Mouse (Mus musculus) embryonic facial prominence, embryonic 14.5 days (tissue): Measurements from ENCODE around the gene Cabp1. TPM values are rescaled to one million over a fixed set of nuclear protein-coding genes. Genes with fewer than 3 reads are reported as not detected.

Experiments used
- ATAC-seq: fragments of 200-750 bp; cut with Nextera tagmentation; 2 replicates; pipeline ENCODE4 v1.8.0; 2017; ENCODE audit warnings: low read depth, moderate number of reproducible peaks, moderate TSS enrichment
- DNase-seq: peaks from one replicate; pipeline ENCODE4 v3.0.0-alpha.2; 2015; ENCODE audit warnings: low spot score
- H3K27ac ChIP-seq: fragments of 300-500 bp; sonication (generic); replicated peaks from 2 replicates; pipeline ENCODE4 v1.5.1; 2014; ENCODE audit warnings: low read depth, mild to moderate bottlenecking, low read length, moderate library complexity
- H3K27me3 ChIP-seq: fragments of 300-500 bp; sonication (generic); replicated peaks from 2 replicates; pipeline ENCODE4 v1.6.1; 2014; ENCODE audit warnings: low read length; ENCODE audit not compliant: control insufficient read depth, insufficient read depth
- H3K36me3 ChIP-seq: fragments of 300-500 bp; sonication (generic); 2 replicates; pipeline ENCODE4 v1.6.1; 2014; ENCODE audit warnings: low read length, mixed read lengths; ENCODE audit not compliant: control insufficient read depth, insufficient read depth
- H3K4me1 ChIP-seq: fragments of 300-500 bp; sonication (generic); 2 replicates; pipeline ENCODE4 v1.6.1; 2014; ENCODE audit warnings: antibody characterized with exemption, low read length; ENCODE audit not compliant: control insufficient read depth, insufficient read depth
- H3K4me2 ChIP-seq: fragments of 300-500 bp; sonication (generic); 2 replicates; pipeline ENCODE4 v1.6.1; 2014; ENCODE audit warnings: low read depth, mild to moderate bottlenecking, low read length, moderate library complexity, mixed read lengths
- H3K4me3 ChIP-seq: fragments of 300-500 bp; sonication (generic); 2 replicates; pipeline ENCODE4 v1.5.1; 2014; ENCODE audit warnings: low read depth, mild to moderate bottlenecking, low read length
- H3K9ac ChIP-seq: fragments of 300-500 bp; sonication (generic); 2 replicates; pipeline ENCODE4 v1.6.1; 2014; ENCODE audit warnings: low read depth, mild to moderate bottlenecking, low read length, moderate library complexity, mixed read lengths
- H3K9me3 ChIP-seq: fragments of 300-500 bp; sonication (generic); 2 replicates; pipeline ENCODE4 v1.6.1; 2016; ENCODE audit warnings: low read length; ENCODE audit not compliant: control insufficient read depth
- WGBS: fragments of 180-500 bp; shearing (Covaris S2); extraction: QIAGEN DNeasy Blood & Tissue Kit; methylation state at CpG from one replicate; pipeline ENCODE4 v1.1.7; 2014; 5-methylcytosine and 5-hydroxymethylcytosine counted together
- polyA plus RNA-seq: library from polyadenylated mRNA; unstranded; fragments of >200 nt; fragmentation: Nextera tagmentation; extraction: Ambion mirVana; gene quantifications from 2 replicates; pipeline ENCODE4 v1.2.1, GENCODE M21; 2014

Cabp1 gene
- polyA plus RNA-seq, 1 experiment from 2014 or later = 3.1 TPM

- no peak for DNase-seq
- 21% methylated on average over 27 of the region's 27 CpGs for WGBS
- no peak overlapping the region for H3K27ac ChIP-seq
Observed at GRCm38 (mm10) chr5:115215273-115216185, 21.3 kb upstream of the Cabp1 start.

DNA sequence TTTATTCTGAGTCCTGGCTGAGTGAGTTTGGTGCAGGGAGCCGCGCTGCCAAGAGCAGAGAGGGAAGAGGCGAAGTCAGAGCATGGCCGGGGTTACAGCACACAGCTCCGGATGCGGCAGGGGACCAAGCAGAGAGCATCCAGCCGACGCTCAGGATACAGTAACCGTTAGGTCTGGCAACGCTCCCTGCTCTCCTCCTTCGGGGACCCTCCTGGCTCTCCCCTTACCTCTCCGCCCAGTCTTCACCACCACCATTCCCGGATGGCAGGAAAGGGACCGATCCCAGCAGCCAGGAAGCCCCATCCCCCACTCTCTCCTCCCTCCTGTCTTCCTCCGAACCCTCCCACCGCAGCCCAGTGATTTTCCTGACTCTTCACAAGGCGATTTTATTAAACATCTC, 20.7 kb upstream of the Cabp1 start:
- H3K4me1 ChIP-seq = peaks cover 6% of the 10 kb centered on the region; the same call in 1 of the 2 replicates
- H3K4me3 ChIP-seq = peak overlapping the region; percentile 40
- ATAC-seq (peak; percentile 80), DNase-seq (peak; percentile 56)
- WGBS = 3% methylated on average over 11 of the region's 17 CpGs
- H3K27ac ChIP-seq = no peak overlapping the region
- H3K27me3 ChIP-seq = peaks cover 7% of the 10 kb centered on the region; the same call in 1 of the 2 replicates
- H3K9me3 ChIP-seq = no peaks in the 10 kb centered on the region
- no peaks in the 10 kb centered on the region for H3K36me3 ChIP-seq
- peak overlapping the region; percentile 60 for H3K9ac ChIP-seq
- peak overlapping the region; percentile 76 for H3K4me2 ChIP-seq

More at GRCm38 (mm10) chr5:115215273-115216185, 21.3 kb upstream of the Cabp1 start:
- peak overlapping the region; percentile 60 for H3K9ac ChIP-seq
- peaks cover 7% of the 10 kb centered on the region; the same call in 1 of the 2 replicates for H3K27me3 ChIP-seq
- H3K4me1 ChIP-seq = peaks cover 6% of the 10 kb centered on the region; the same call in 1 of the 2 replicates
- peak; percentile 32; the same call in 1 of the 2 replicates for ATAC-seq
- no peaks in the 10 kb centered on the region for H3K36me3 ChIP-seq
- H3K4me2 ChIP-seq = peak overlapping the region; percentile 76
- H3K4me3 ChIP-seq = peak overlapping the region; percentile 40
- H3K9me3 ChIP-seq = no peaks in the 10 kb centered on the region

- H3K9me3 ChIP-seq = no peaks in the 10 kb centered on the region
- WGBS = 69% methylated on average over 4 of the region's 4 CpGs
- no peaks in the 10 kb centered on the region for H3K36me3 ChIP-seq
- H3K27ac ChIP-seq = no peak overlapping the region
- H3K27me3 ChIP-seq = peaks cover 7% of the 10 kb centered on the region; the same call in 1 of the 2 replicates
- H3K9ac ChIP-seq = no peak overlapping the region
- no peak overlapping the region for H3K4me2 ChIP-seq
- no peak for DNase-seq
- peaks cover 6% of the 10 kb centered on the region; the same call in 1 of the 2 replicates for H3K4me1 ChIP-seq
- H3K4me3 ChIP-seq = no peak overlapping the region
- ATAC-seq = no peak
Observed at GRCm38 (mm10) chr5:115212861-115213260, 18.7 kb upstream of the Cabp1 start.

DNA sequence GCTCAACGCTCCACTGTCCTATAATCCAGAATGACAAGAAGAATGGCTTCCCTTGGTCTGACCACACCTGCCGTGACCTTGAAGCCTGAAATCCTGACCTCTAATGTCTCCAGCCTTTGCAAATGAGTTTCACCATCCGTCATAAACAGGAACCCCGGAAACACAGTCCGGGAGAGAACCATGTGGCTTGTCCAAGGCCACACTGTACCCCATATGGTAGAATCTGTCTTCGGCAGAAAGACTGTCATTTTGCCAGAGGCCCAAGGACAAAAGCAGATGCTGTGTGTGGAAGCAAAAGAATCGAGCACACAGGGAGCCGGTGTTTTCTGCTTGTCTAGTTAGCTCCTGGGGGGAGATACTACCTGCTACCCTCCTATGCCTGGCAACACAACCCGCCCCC, 18.3 kb upstream of the Cabp1 start:
- Histone ChIP-seq H3K36me3 (no peaks in the 10 kb centered on the region), H3K27ac (no peak overlapping the region), H3K4me3 (no peak overlapping the region), H3K27me3 (peaks cover 7% of the 10 kb centered on the region; the same call in 1 of the 2 replicates), H3K4me2 (no peak overlapping the region), H3K9me3 (no peaks in the 10 kb centered on the region), H3K4me1 (peaks cover 6% of the 10 kb centered on the region; the same call in 1 of the 2 replicates), H3K9ac (no peak overlapping the region)
- DNase-seq (no peak), ATAC-seq (no peak)
- 73% methylated on average over 9 of the region's 9 CpGs for WGBS

- no peaks in the 10 kb centered on the region for H3K9me3 ChIP-seq
- ATAC-seq = no peak
- no peak overlapping the region for H3K4me2 ChIP-seq
- no peaks in the 10 kb centered on the region for H3K36me3 ChIP-seq
- no peak overlapping the region for H3K4me3 ChIP-seq
- H3K4me1 ChIP-seq = peaks cover 2% of the 10 kb centered on the region; the same call in 1 of the 2 replicates
- H3K27ac ChIP-seq = no peak overlapping the region
- 0 out of 2 replicates have a peak, but pooled peaks cover 2% of the 10 kb centered on the region for H3K27me3 ChIP-seq
- no peak overlapping the region for H3K9ac ChIP-seq
- whole genome bisulfite sequencing = 0% methylated on average over 1 of the region's 1 CpGs
- DNase-seq = no peak
Observed at GRCm38 (mm10) chr5:115210380-115210779, 16.2 kb upstream of the Cabp1 start.

DNA sequence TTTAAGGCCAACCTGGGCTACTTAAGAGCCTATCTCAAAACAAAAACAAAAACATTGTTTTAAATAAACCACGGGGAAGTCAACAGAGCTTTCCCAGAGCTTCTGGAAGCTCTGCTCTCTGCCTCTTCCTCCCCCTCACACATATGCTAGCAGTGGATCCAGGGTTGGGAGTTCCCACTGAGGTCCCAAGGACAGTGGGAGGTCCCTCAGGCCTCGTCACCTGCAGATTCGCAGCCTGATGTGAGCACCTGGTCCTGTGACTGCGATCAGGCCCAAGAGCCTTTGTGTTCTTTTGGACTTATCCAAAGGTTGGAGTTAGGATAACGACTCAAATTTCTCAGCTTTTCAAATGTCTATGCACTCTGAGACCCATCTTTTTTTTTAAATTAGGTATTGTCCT, 14.4 kb upstream of the Cabp1 start:
- Histone ChIP-seq H3K9ac (no peak overlapping the region), H3K9me3 (no peaks in the 10 kb centered on the region), H3K36me3 (no peaks in the 10 kb centered on the region), H3K27ac (no peak overlapping the region), H3K4me3 (no peak overlapping the region), H3K4me2 (no peak overlapping the region), H3K27me3 (no peaks in the 10 kb centered on the region), H3K4me1 (peaks cover 5% of the 10 kb centered on the region)
- WGBS = 54% methylated on average over 5 of the region's 5 CpGs
- DNase-seq = no peak
- no peak for ATAC-seq

- ATAC-seq (no peak), DNase-seq (no peak)
- no peak overlapping the region for H3K4me3 ChIP-seq
- H3K36me3 ChIP-seq = no peaks in the 10 kb centered on the region
- H3K4me2 ChIP-seq = peak overlapping the region; percentile 28
- H3K9me3 ChIP-seq = no peaks in the 10 kb centered on the region
- WGBS = 14% methylated on average over 9 of the region's 16 CpGs
- H3K4me1 ChIP-seq = peaks cover 8% of the 10 kb centered on the region
- no peak overlapping the region for H3K27ac ChIP-seq
- H3K9ac ChIP-seq = no peak overlapping the region
- H3K27me3 ChIP-seq = no peaks in the 10 kb centered on the region
Observed at GRCm38 (mm10) chr5:115207892-115208291, 13.7 kb upstream of the Cabp1 start.

GRCm38 (mm10) chr5:115207244-115207643, 13.1 kb upstream of the Cabp1 start:
- no peaks in the 10 kb centered on the region for H3K27me3 ChIP-seq
- no peaks in the 10 kb centered on the region for H3K9me3 ChIP-seq
- DNase-seq = no peak
- ATAC-seq = no peak
- H3K9ac ChIP-seq = no peak overlapping the region
- no peak overlapping the region for H3K4me2 ChIP-seq
- no peak overlapping the region for H3K4me3 ChIP-seq
- peaks cover 8% of the 10 kb centered on the region for H3K4me1 ChIP-seq
- no peaks in the 10 kb centered on the region for H3K36me3 ChIP-seq
- H3K27ac ChIP-seq = no peak overlapping the region
- 62% methylated on average over 5 of the region's 5 CpGs for WGBS
